Mouse (Mus musculus) myocyte (in vitro differentiated cells): ENCODE data around the gene Ccl9. TPM values are rescaled to one million over a fixed set of nuclear protein-coding genes. Genes with fewer than 3 reads are reported as not detected.
A peak's percentile ranks its signal among the peaks of the same experiment; 100 is the strongest.

Source experiments
- H3K27me3 ChIP-seq: one replicate; pipeline ENCODE4 v1.6.1; 2011; ENCODE audit not compliant: control insufficient read depth, insufficient read depth, insufficient read length
- H3K36me3 ChIP-seq: one replicate; pipeline ENCODE4 v1.6.1; 2011; ENCODE audit not compliant: control insufficient read depth, insufficient read depth
- H3K4me2 ChIP-seq: one replicate; pipeline ENCODE4 v1.6.1; 2011; ENCODE audit warnings: low read depth, control low read depth
- H3K4me3 ChIP-seq: one replicate; pipeline ENCODE4 v1.5.1; 2011; ENCODE audit warnings: mild to moderate bottlenecking, control low read depth, moderate library complexity
- H3K79me2 ChIP-seq: one replicate; pipeline ENCODE4 v1.6.1; 2011; ENCODE audit not compliant: control insufficient read depth, insufficient read depth
- H3ac ChIP-seq: one replicate; pipeline ENCODE4 v1.6.1; 2011; ENCODE audit not compliant: control insufficient read depth, insufficient read length
- CEBPB ChIP-seq: IDR thresholded peaks from 2 replicates; pipeline ENCODE4 v1.6.1; 2011; ENCODE audit warnings: mild to moderate bottlenecking, moderate library complexity; ENCODE audit not compliant: poor library complexity, insufficient read depth, severe bottlenecking
- E2F4 ChIP-seq: IDR thresholded peaks from one replicate; pipeline ENCODE4 v1.6.1; 2011; ENCODE audit warnings: mild to moderate bottlenecking, control low read depth, moderate library complexity; ENCODE audit not compliant: insufficient read depth
- MAX ChIP-seq: IDR thresholded peaks from one replicate; pipeline ENCODE4 v1.6.1; 2011; ENCODE audit warnings: low read depth, mild to moderate bottlenecking, control low read depth
- MYOD1 ChIP-seq, 3 experiments: IDR thresholded peaks; one replicate each; pipeline ENCODE4 v1.6.1; 2011; ENCODE audit warnings: control low read depth in 2 of 3, low read depth in 2 of 3, mild to moderate bottlenecking in 2 of 3, moderate library complexity in 1 of 3; ENCODE audit not compliant: insufficient read length in 2 of 3, control insufficient read depth in 1 of 3
- MYOG ChIP-seq, 3 experiments: IDR thresholded peaks; one replicate each; pipeline ENCODE4 v1.6.1; 2011; ENCODE audit warnings: control low read depth in 2 of 3, low read depth in 2 of 3, mild to moderate bottlenecking in 2 of 3; ENCODE audit not compliant: insufficient read length in 2 of 3, control insufficient read depth in 1 of 3, insufficient read depth in 1 of 3
- POLR2A ChIP-seq: IDR thresholded peaks from one replicate; pipeline ENCODE4 v1.6.1; 2011; ENCODE audit warnings: low read depth, mild to moderate bottlenecking, control low read depth, moderate library complexity; ENCODE audit not compliant: insufficient read length
- POLR2AphosphoS2 ChIP-seq: IDR thresholded peaks from one replicate; pipeline ENCODE4 v1.6.1; 2011; ENCODE audit warnings: low read depth, control low read depth; ENCODE audit not compliant: insufficient read length
- REST ChIP-seq: IDR thresholded peaks from one replicate; pipeline ENCODE4 v1.6.1; 2011; ENCODE audit warnings: mild to moderate bottlenecking, control low read depth, moderate library complexity; ENCODE audit not compliant: insufficient read depth, insufficient read length
- SRF ChIP-seq: IDR thresholded peaks from one replicate; pipeline ENCODE4 v1.6.1; 2011; ENCODE audit warnings: low read depth; ENCODE audit not compliant: control insufficient read depth, insufficient read length
- TCF12 ChIP-seq: IDR thresholded peaks from one replicate; pipeline ENCODE4 v1.6.1; 2011; ENCODE audit warnings: mild to moderate bottlenecking, control low read depth; ENCODE audit not compliant: poor library complexity, insufficient read depth, severe bottlenecking
- TCF3 ChIP-seq: IDR thresholded peaks from one replicate; pipeline ENCODE4 v1.6.1; 2011; ENCODE audit warnings: low read depth, control low read depth; ENCODE audit not compliant: insufficient read length
- USF1 ChIP-seq: IDR thresholded peaks from one replicate; pipeline ENCODE4 v1.6.1; 2011; ENCODE audit warnings: low read depth, mild to moderate bottlenecking, control low read depth, moderate library complexity
- polyA plus RNA-seq: library from polyadenylated mRNA; unstranded; fragments of >200 nt; fragmentation: generic; extraction: Trizol; gene quantifications from one replicate; pipeline ENCODE4 v1.2.1, GENCODE M21; 2012; ENCODE audit warnings: missing spikeins

Gene Ccl9
- polyA plus RNA-seq, 1 experiment, result 8.2 TPM

- peak overlapping the region; percentile 81 for H3K4me2 ChIP-seq
- H3K79me2 ChIP-seq, result no peaks in the 10 kb centered on the region
- H3ac ChIP-seq, result no peak overlapping the region
- H3K4me3 ChIP-seq, result no peak overlapping the region
- no peak for TF ChIP-seq USF1
- no peak for TF ChIP-seq CEBPB
- TF ChIP-seq REST, result no peak
- no peak for TF ChIP-seq TCF12
- no peak for TF ChIP-seq MYOD1 (IDR thresholded peaks at IDR 0.05; ENCODE audit: control insufficient read depth in 1 of 3, insufficient read length in 2 of 3, low read depth in 2 of 3)
- TF ChIP-seq POLR2AphosphoS2, result no peak
- TF ChIP-seq E2F4, result no peak
- TF ChIP-seq SRF, result no peak
- no peak for TF ChIP-seq POLR2A
- no peak for TF ChIP-seq MAX
- TF ChIP-seq TCF3, result no peak
- TF ChIP-seq MYOG (IDR thresholded peaks at IDR 0.05; ENCODE audit: control insufficient read depth in 1 of 3, insufficient read depth in 1 of 3, insufficient read length in 2 of 3, low read depth in 2 of 3), result no peak
- no peaks in the 10 kb centered on the region for H3K27me3 ChIP-seq
- H3K36me3 ChIP-seq, result no peaks in the 10 kb centered on the region
These were observed 44.3 kb downstream of the Ccl9 start for GRCm38 (mm10) chr11:83534143-83534542.

GRCm38 (mm10) chr11:83533192-83533591 lies 45.2 kb downstream of the Ccl9 start:
- H3K27me3 ChIP-seq, result no peaks in the 10 kb centered on the region

GRCm38 (mm10) chr11:83530360-83530759 lies 48.1 kb downstream of the Ccl9 start, which contains the start of gene Ccl5:
Ccl5 (minus strand) TSS chr11:83530518.
- Histone ChIP-seq H3ac (no peak within 1 kb of the TSS), H3K27me3 (no peaks in the 10 kb centered on the region), H3K4me2 (no peak within 1 kb of the TSS), H3K36me3 (no peaks in the 10 kb centered on the region), H3K4me3 (no peak within 1 kb of the TSS), H3K79me2 (no peaks in the 10 kb centered on the region)
- no peak for TF ChIP-seq TCF12
- no peak for TF ChIP-seq MAX
- TF ChIP-seq TCF3, result no peak
- no peak for TF ChIP-seq POLR2AphosphoS2
- TF ChIP-seq MYOD1 (IDR thresholded peaks at IDR 0.05; ENCODE audit: control insufficient read depth in 1 of 3, insufficient read length in 2 of 3, low read depth in 2 of 3), result no peak
- no peak for TF ChIP-seq REST
- TF ChIP-seq SRF, result no peak
- no peak for TF ChIP-seq E2F4
- no peak for TF ChIP-seq USF1
- no peak for TF ChIP-seq POLR2A
- no peak for TF ChIP-seq CEBPB
- no peak for TF ChIP-seq MYOG (IDR thresholded peaks at IDR 0.05; ENCODE audit: control insufficient read depth in 1 of 3, insufficient read depth in 1 of 3, insufficient read length in 2 of 3, low read depth in 2 of 3)

More at GRCm38 (mm10) chr11:83533192-83533591, 45.2 kb downstream of the Ccl9 start:
- Histone ChIP-seq H3ac (no peak overlapping the region), H3K4me3 (no peak overlapping the region), H3K4me2 (no peak overlapping the region), H3K36me3 (no peaks in the 10 kb centered on the region), H3K79me2 (no peaks in the 10 kb centered on the region)
- no peak for TF ChIP-seq TCF3
- no peak for TF ChIP-seq MYOD1 (IDR thresholded peaks at IDR 0.05; ENCODE audit: control insufficient read depth in 1 of 3, insufficient read length in 2 of 3, low read depth in 2 of 3)
- TF ChIP-seq TCF12, result no peak
- no peak for TF ChIP-seq POLR2A
- TF ChIP-seq POLR2AphosphoS2, result no peak
- no peak for TF ChIP-seq SRF
- TF ChIP-seq REST, result no peak
- no peak for TF ChIP-seq CEBPB
- TF ChIP-seq MYOG (IDR thresholded peaks at IDR 0.05; ENCODE audit: control insufficient read depth in 1 of 3, insufficient read depth in 1 of 3, insufficient read length in 2 of 3, low read depth in 2 of 3), result no peak
- TF ChIP-seq E2F4, result no peak
- TF ChIP-seq USF1, result no peak
- TF ChIP-seq MAX, result no peak

GRCm38 (mm10) chr11:83529024-83529423 lies 49.4 kb downstream of the Ccl9 start:
- H3K79me2 ChIP-seq, result no peaks in the 10 kb centered on the region

More at GRCm38 (mm10) chr11:83529024-83529423, 49.4 kb downstream of the Ccl9 start:
- H3K4me3 ChIP-seq, result no peak overlapping the region
- H3K4me2 ChIP-seq, result no peak overlapping the region
- H3K27me3 ChIP-seq, result no peaks in the 10 kb centered on the region
- TF ChIP-seq REST (no peak), TCF3 (no peak), POLR2A (no peak), E2F4 (no peak), MYOD1 (IDR thresholded peaks at IDR 0.05; ENCODE audit: control insufficient read depth in 1 of 3, insufficient read length in 2 of 3, low read depth in 2 of 3) (no peak), SRF (no peak), CEBPB (no peak), MYOG (IDR thresholded peaks at IDR 0.05; ENCODE audit: control insufficient read depth in 1 of 3, insufficient read depth in 1 of 3, insufficient read length in 2 of 3, low read depth in 2 of 3) (no peak), MAX (no peak), TCF12 (no peak), USF1 (no peak)
- no peak overlapping the region for H3ac ChIP-seq
- H3K36me3 ChIP-seq, result no peaks in the 10 kb centered on the region

Other genes starting within 250 kb of the Ccl9 start
- 0.36 TPM for gene Rasl10b, start 169.5 kb downstream of the Ccl9 start, polyA plus RNA-seq
- gene Gas2l2, start 149.2 kb downstream of the Ccl9 start, polyA plus RNA-seq, result not detected
- 12.0 TPM for gene 1700020L24Rik, start 141.0 kb downstream of the Ccl9 start, polyA plus RNA-seq
- 10.2 TPM for gene Mmp28, start 115.6 kb downstream of the Ccl9 start, polyA plus RNA-seq
- gene Taf15, start 105.5 kb downstream of the Ccl9 start, polyA plus RNA-seq, result 74.2 TPM
- 0.04 TPM for gene Heatr9, start 56.5 kb downstream of the Ccl9 start, polyA plus RNA-seq
- gene Ccl5, start 48.1 kb downstream of the Ccl9 start, polyA plus RNA-seq, result 10.4 TPM
- 0.04 TPM for gene Ccl6, start 14.5 kb upstream of the Ccl9 start, polyA plus RNA-seq
- gene Rpl9-ps1, start 67.0 kb upstream of the Ccl9 start, polyA plus RNA-seq, result not detected
- gene Ccl3, start 70.7 kb upstream of the Ccl9 start, polyA plus RNA-seq, result not detected
- gene Ccl4, start 83.9 kb upstream of the Ccl9 start, polyA plus RNA-seq, result not detected
- not detected for gene Wfdc17, start 125.4 kb upstream of the Ccl9 start, polyA plus RNA-seq
- not detected for gene Wfdc18, start 130.4 kb upstream of the Ccl9 start, polyA plus RNA-seq
- not detected for gene Wfdc21, start 168.3 kb upstream of the Ccl9 start, polyA plus RNA-seq
- gene Heatr6, start 175.1 kb upstream of the Ccl9 start, polyA plus RNA-seq, result 8.7 TPM